Mouse (Mus musculus) retina, postnatal 7 days (tissue): ENCODE measurements at regions not wholly inside any gene's neighbourhood (a gene's known extent, or its start where the extent isn't known, plus 50 kb on each side); places are given as distances from the start of the nearest gene placed in this dataset.

Experiments
- DNase-seq: peaks from one replicate; pipeline ENCODE4 v3.0.0-alpha.2; 2012; ENCODE audit warnings: low read depth, low spot score

DNA sequence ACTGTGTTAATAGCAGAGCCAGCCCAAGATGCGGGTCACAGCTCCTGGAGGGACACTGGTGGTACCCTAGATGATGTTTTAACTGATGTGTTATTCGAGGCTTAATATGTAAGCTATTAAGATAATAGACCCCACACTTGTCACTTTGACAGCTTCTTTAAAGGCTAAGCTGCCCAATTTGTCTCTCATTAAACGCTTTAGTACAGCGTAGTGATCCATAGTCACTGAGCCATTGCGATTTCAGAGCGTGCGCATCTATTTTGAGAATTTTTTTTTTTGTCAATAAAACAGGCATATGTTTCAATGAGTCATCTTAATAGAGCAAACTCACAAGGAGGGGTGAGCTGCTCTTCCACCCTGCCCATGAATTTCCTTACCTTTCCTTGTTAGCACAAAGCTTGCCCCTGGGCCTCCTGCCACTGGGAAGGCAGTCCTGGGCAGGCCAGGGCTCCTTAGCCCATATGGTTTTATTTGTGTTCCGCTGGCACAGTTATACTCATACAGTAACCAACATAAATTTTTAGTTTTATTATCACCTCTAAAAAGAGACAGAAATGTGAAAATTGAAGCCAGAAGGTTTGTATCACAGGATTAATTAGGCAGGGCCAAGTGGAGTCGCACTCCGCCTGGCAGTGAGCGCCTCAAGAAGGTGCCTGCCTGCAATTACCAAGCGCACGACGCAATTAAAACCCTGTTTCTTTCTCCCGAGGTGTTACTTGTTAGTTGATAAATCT, 294.3 kb downstream of the Etv1 start:
- DNase-seq, result no peak

GRCm38 (mm10) chr12:39086285-39086684, 307.1 kb downstream of the Etv1 start:
- no peak for DNase-seq

DNA sequence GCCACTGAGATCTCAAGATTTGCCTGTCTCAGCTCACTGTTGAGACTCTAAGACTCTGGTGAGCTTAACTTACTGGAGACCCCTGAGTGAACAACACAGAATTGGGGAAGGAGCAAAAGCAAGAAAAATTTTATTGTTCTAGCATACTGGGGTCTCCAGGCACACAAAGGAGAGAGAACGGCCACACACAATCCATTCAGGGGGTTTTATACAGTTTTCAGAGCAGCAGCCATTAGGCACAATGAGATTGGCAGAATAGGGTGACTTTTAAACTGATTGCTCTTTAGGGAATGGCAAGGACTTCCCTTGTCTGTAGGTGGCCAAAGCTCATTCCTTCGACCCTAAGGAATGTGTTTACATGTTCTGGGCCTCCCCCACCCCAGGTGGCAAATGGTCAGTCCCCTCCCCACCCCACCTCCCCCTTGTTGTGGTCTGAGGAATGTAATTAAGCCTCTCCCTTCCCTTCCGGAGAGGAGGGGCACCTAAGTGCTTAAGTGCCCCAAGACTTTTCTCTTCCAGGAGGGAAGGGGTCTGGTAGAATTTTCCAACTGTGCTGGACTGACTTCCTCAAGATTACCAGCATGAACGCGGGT, 315.6 kb downstream of the Etv1 start:
- DNase-seq, result no peak

DNA sequence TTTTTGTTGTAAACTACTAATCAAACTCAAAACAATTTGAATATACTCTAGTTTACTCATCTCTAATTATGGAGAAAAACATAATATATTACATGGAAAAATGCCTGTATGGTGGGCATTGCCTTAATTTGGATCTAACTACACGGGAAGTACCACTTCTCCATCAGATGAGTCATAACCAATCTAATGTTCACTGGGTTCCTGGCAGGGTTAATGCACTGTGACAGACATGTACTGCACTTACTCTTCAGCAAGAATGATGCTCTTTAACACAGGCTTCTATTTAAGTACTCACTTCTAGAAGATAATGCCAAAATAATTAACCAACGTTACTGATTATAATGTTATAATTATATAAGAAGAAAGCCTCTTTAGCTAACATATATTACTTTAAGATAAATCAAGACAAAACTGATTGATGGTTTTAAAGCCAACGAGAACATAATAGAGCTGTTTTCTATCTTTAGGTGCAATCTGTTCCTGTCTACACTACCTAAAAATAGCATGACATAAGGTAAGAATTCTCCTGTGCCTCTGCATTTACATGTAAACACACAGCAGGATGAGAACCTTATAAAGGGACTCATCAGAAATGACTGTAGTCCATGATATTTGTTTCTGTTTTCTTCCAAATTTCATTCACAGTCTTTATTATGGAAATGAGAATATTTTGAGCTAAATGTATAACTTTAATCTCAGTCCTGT, 344.4 kb downstream of the Etv1 start:
- no peak for DNase-seq

GRCm38 (mm10) chr12:39154689-39155088, 375.5 kb downstream of the Etv1 start:
- DNase-seq, result no peak

DNA sequence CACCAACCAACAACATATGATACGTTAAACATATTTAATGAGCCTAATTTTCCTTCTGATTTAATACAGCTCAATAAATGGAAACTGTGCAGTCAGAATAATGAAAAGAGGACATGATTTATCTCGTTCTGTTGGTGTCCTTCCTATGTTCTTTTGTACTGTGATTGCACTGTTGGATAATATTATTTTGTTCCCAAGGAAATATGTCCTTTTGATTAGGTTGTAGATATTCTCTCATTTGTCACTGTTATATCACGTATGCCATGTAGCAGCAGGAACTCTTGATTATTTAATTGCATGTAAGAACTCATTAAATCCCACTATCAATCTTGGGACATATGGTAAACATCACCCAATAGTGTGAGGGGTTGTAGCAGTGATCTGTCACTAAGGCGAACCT, 397.8 kb downstream of the Etv1 start:
- DNase-seq, result no peak

DNA sequence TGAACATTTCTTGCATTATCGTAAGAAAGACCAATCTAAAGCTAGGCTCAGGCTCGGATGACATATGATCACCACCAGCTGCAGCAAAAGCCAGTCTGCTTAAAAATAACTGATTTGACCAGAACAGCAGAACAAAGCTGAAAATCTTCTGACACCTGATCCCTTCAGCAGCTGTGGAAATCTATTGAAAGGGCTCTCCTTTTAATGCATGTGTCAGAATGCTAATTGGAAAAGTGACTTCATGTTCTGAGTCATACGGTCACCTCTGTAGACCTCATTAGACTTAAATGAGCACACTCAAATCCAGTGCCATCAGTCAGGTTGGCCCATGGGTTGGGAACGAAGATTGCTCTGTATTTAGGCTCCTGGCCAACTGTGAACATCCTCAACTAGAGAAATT, 444.9 kb downstream of the Etv1 start:
- DNase-seq, result no peak

GRCm38 (mm10) chr12:39256605-39257004, 477.4 kb downstream of the Etv1 start:
- no peak for DNase-seq

DNA sequence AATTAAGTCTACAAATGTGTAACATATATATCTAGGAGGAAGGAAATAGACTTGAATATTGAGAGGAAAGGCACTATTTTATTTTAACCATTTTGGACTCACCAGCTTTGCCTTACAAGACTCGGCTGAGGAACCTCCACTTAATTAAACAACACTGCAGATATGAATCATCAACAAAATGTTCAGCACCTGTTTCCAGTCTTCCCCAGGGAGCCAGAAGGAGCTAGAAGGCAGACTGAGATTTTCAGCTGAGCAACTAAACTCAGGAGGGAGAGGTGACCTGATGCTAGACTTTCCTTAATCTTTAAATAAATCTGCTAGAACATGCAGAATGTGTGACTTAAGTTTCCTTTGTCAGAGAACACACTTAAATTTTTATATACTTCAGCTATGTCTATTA, 478.4 kb downstream of the Etv1 start:
- DNase-seq, result no peak

GRCm38 (mm10) chr12:39289676-39290075, 510.5 kb downstream of the Etv1 start:
- DNase-seq, result no peak

DNA sequence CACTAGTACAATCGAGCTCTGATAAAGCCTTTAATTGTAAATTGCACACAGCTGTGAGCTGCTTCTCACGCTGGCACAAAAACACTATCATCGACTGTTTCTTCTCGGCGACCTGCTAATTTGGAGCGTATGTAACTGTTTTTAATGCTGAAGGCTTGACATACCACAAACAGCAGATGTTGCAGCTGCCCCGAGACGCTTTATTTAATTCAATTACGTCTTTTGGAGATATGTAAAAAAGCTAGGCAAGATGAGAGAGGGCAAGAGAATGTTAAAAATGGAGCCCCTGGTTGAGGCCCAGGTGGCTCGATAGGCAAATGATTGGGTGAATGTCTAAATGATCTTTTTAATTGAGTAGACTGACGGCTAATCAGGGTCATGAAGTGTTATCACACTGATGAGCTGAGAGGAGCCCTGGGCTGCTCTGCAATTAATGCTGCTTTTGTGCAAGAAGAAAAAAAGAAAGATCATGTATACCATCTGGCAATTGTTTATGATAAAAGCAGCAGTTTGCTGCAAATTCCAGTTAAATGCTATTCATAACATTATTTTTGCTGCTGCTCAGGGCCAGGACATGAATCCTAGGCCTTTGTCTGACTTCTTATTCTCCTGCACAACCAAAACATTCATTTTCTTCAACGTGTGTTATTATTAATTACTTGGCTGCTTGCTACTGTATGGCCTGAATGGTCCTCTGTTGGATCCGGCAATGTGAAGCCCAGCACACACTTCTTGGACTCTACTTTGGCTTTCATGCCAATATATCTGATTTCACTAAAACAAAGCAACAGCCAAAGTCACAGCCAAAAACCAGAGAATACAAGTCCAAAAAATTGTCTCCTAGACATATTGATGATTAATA, 522.4 kb downstream of the Etv1 start:
- no peak for DNase-seq

DNA sequence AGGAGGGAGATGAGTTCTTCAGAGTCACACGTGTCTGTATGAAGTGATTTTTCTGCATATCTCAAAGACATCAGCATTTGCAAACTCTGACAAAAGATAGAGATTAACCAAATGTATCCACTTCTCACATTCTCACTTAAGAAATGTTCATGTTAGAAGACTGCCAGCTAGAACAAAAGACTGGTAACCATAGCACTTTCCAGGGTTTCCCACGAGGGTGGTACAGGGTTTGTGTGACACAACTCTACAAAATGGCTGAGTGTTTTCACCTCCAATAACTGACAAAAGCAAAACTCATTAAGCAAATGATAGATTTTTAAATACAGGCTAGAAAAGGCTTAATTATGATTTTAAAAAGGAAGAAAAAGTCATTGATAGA, 523.0 kb downstream of the Etv1 start:
- no peak for DNase-seq

DNA sequence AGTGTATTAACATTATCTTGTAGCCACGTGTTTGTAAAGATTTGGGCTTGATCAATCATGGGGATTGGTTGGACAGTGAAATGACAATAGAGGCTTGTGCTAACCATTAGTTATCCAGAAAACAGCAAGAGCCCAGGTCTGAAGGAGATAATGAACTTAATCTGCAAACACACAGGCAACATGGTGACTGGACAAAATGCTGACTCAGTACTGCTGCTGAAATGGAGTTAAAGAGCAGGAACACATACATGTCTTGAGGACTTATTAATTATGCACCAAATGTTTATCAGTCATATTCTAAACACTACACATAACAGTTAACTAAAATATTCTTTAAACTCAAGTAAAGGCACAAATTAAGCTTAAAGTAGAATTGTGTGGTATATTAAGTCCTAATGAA, 528.6 kb downstream of the Etv1 start:
- no peak for DNase-seq

GRCm38 (mm10) chr12:39309905-39310304, 530.7 kb downstream of the Etv1 start:
- DNase-seq, result no peak

DNA sequence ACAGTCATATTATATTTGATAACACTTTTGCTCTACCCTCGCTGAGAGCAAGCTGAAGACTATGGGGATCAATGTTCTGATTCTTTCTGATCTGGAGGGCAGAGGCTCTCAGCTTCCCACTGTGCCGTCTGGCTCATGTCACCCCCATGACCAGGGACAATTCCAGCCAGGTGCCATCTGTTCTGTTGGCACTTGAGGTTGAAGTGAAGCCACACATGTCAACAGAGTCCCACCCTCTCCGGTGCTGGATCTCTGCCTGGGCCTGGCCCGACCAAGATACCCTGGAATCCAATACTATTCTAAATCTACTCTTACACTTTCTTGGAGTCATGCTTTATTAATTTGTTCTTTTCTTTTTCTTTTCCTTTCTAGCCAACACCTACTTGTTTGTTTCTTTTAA, 538.0 kb downstream of the Etv1 start:
- DNase-seq, result no peak

- no peak for DNase-seq
Observed at GRCm38 (mm10) chr12:39321453-39321852, 542.3 kb downstream of the Etv1 start.

GRCm38 (mm10) chr12:39326157-39326556, 547.0 kb downstream of the Etv1 start:
- DNase-seq, result no peak

GRCm38 (mm10) chr12:39326668-39327299, 547.6 kb downstream of the Etv1 start:
- DNase-seq, result no peak

DNA sequence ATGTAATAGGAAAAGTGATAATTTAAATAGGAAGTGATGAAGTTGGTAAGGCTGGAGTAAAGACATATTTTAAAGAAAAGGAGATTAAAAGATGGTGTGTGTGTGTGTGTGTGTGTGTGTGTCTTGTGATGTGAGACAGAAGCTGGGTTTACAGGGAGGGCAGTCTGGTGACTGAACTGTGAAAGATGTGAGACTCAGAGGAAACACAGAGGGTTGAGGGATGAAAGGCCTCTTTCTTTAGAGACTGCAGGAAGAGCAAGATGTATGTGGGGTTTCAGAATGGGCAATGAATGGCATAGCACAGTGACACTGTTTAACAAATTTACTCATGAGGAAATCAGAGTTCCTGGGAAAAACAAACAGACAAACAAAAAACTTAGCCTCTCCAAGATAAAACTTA, 549.2 kb downstream of the Etv1 start:
- no peak for DNase-seq

DNA sequence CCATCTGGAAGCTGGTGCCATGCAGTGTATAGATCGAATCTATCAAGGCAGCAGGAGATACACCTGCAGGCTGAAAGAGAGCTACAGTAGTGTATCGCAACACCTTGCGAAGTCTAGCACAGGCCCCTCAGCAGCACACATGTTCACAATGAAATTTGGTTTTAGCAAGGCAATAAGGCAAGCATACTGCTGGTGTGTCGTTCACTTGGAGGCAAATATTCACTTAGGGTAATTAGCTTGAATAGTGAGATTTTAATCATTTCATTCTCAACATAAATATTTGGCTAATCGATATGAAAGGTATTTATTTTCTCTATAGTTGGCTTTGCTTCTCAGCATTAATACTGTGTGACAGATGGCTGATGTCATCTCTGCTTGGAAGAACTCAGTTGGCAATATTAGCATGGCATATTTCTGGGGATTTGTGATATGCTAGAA, 559.9 kb downstream of the Etv1 start:
- DNase-seq, result no peak

- no peak for DNase-seq
Observed at GRCm38 (mm10) chr12:39341751-39342271, 562.6 kb downstream of the Etv1 start.
